Mouse (Mus musculus) heart, adult 11 months (tissue): Measurements from ENCODE around the gene Zfp444.

ENCODE experiments used
- DNase-seq: peaks from one replicate; pipeline ENCODE4 v3.0.0; 2022

The Zfp444 gene

DNA sequence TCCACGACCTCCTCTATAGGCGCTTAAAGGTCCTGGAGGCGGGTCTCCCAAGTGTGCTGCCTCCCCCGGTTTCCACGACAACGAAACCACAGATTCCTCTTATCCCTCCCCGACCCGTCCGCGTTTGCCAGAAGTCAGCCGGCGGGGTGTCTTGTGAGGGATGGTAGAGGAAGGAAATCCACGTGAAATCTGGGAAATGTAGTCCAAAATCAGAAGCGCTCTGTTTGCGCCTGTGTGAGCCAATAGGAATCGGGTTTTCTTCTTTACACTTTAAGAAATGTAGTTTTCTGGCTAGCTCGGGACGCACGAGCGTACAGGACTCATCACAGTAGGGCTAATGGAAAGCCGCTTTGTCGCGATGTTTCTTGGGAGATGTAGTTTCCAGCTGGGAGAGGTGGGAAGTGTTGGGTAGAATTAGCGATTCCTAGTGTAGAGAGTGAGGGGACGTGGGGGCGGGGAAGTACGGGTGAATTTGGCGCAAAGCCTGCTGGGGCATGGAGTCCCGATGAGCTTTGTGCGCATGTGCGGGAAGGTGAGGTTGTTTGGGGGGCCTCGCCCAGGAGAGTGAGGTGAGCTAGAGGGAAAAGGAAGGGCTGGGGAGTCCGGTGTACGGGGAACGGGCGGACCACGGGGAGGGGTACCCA is at the start of gene Zfp444:
TSS of gene Zfp444 (plus strand) at position 221 of the 644 bp plus-strand sequence.
- DNase-seq, result peak; percentile 100

GRCm38 (mm10) chr7:6126690-6127448 is 45.2 kb upstream of the Zfp444 start:
- peak; percentile 94 for DNase-seq

DNA sequence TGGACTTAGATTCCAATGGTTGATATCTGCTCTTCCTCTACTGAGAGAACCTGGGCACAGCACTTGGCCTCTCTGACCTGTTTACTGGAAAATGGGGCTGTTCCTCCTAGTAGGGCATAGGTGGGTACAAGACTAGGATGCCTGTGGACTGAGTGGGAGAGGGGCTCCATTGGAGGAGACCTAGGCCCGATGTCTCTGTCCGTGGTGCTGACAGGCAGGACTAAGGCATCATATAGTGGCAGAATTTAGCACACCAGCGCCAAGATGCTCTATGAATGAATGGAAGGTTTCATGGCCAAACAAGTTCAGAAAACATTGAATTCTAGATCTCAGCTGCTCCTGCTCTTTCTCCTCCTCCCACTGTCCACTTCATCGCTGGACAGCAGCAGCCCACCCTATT is 41.7 kb upstream of the Zfp444 start:
- DNase-seq, result no peak

- DNase-seq, result no peak
Observed at GRCm38 (mm10) chr7:6132646-6133045, 39.4 kb upstream of the Zfp444 start.

GRCm38 (mm10) chr7:6136497-6136896 is 35.5 kb upstream of the Zfp444 start:
- no peak for DNase-seq

DNA sequence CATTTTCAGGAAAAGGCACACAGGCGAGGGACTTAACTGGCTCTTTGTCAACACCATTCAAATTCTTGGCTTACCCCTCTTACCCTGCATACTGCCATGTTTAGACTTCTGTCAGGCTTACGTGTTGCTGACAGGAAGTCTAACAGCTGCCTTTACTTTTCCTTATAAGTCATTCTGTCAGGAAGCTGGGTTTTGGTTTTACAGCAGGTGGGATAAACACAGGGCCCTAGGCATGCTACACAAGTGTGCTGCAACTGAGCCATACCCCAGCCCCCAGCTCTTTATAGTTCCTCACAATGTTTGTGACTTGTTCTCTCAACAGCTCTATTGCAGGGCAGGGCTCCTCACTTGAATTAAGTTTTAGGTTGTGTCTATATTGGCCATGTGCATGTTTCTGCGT is 32.7 kb upstream of the Zfp444 start:
- no peak for DNase-seq

- no peak for DNase-seq
Observed at GRCm38 (mm10) chr7:6143991-6144531, 28.0 kb upstream of the Zfp444 start.

DNA sequence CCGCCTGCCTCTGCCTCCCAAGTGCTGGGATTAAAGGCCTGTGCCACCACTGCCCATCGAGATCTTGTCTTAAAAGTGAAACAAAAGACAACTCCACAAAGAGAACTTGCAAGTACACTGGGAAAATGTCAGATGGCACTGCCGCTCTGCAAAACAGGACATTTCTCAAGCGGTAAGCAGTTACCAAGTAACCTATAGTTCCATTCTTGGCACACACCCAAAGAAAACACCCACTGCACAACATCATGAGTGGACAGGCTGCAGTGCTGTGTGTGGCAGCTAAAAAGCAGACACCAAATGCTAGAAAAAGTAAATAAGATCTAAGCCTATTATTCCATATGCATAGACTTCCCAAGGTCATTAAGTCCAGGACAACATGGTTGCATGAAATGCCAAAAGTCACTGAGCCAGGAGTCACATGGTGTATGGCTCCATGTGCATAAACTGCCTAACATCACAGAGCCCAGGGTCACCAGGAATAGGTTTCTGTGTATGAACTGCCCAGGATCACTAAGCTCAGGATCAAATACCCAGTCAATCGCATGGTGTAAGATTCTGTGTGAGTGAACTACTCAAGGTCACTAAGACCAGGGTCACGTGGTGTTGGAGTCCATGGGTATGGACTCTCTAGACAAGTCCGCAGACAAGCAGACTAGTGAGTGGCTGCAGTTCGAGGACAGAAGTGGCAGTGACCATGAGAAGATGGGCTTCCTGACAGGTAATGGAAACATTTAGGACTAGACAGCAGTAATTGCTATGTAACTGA is 26.4 kb upstream of the Zfp444 start:
- no peak for DNase-seq

- DNase-seq, result peak; percentile 91
Observed at GRCm38 (mm10) chr7:6146194-6146981, 25.6 kb upstream of the Zfp444 start.

GRCm38 (mm10) chr7:6146982-6147325 is 25.1 kb upstream of the Zfp444 start:
- peak; percentile 92 for DNase-seq

GRCm38 (mm10) chr7:6147688-6148087 is 24.3 kb upstream of the Zfp444 start:
- DNase-seq, result no peak

- DNase-seq, result no peak
Observed at GRCm38 (mm10) chr7:6151266-6151665, 20.8 kb upstream of the Zfp444 start.

- peak; percentile 93 for DNase-seq
Observed at GRCm38 (mm10) chr7:6152036-6152435, 20.0 kb upstream of the Zfp444 start.

GRCm38 (mm10) chr7:6153131-6153530 is 18.9 kb upstream of the Zfp444 start:
- DNase-seq, result no peak

DNA sequence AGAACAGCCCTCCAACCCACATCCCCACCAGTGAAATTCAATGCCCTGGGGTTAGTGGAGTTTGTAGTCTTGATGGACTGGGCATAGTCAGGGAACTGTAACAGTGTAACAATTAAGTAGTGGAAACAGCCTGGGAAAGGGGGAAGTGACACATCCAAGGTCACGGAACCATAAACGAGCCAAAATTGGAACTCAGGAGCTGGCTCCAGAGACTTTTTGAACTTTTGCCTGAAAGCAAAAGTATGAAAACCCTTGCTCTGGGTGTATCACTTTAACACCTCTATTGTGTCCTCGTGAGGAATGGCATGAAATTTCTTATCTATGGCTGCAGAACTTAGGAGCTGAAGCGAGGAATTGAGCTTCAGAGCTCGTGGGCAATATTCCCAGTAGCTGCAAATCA is 17.9 kb upstream of the Zfp444 start:
- no peak for DNase-seq

DNA sequence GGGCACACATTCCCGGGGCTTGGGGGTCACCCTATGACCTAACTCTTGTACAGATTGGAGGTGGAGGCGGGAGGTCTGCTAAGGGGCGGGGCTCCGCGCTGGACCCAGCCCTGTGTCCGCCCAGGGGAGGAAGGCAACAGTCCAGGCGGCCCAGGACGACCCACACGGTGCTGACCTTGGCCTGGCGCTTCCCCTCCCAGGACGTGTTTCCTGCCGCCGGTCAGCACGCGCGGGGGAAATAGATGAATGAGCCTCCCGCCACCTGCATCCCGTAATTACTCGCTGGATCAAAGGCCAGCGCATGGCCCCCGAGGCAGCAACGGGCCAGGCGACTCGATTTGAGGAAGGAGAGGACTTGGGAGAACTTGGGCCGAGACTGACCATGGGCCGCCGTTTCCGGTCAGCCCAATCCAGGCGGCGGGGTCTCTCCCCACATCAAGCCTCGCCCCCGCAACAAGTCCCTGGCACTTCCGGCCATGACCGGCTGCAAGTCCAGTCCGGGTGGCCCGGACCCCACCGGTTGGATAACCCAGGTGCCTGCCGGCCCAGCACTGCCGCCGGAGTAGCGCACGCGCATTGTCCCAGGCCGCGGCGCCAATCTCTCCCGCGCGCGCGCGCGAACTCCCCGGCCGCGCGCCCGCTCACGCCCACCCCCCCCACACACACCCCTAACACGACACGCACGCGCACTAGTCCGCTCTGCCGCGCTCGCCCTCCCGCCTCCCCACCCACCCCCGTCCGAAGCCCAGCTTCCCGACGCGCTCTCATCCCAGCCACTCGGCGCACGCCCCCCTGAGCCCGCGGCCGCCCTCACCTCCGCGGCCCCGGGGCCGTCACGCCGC is 16.8 kb upstream of the Zfp444 start:
- DNase-seq, result peak; percentile 99

DNA sequence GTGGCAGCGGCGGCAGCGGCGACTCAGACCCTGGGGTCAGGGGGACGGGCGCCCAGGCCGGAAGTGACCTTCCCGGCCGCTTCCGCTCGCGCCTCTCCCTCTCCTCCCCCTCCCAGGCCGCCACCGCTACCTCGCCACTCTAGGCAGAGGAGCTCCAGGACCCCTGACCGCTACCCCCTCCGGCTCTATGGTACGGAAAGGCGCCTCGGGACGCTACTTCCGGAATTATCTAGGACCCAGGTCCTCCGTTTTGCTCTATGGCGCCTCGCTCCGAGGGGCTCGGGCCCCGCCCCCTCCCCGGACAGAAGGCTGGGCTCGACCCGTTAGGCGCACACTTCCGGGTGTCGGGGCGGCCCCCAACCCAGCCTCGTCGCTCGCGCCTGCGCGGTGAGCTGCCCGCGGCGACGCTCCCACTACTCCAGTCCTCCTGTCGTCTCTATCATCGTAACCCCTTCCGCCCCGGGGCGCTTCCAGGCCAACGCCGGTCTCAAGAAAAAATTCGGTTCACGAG is 16.1 kb upstream of the Zfp444 start, which contains the start of gene Zfp787:
TSS of gene Zfp787 (minus strand) at position 97 of the 511 bp plus-strand sequence.
- peak; percentile 100 for DNase-seq

GRCm38 (mm10) chr7:6156901-6157472 is 15.0 kb upstream of the Zfp444 start:
- no peak for DNase-seq

DNA sequence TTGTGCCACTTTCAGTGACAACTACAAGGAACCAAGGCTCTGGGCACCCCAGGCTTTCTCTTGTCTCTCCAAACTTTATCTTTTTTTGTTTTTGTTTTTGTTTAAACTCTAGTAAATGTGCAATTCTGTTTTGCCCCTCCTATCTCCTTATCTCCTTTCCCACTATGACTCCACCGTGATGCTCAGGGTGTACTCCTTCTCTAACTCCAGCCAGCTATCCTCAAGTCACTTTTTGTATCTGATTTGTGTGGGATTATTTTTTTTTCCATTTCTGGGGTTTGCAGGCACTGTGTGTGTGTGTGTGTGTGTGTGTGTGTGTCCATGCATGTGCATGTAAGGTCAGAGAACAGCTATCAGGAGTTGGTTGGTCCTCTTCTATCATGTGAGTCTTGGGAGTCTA is 14.5 kb upstream of the Zfp444 start:
- no peak for DNase-seq

DNA sequence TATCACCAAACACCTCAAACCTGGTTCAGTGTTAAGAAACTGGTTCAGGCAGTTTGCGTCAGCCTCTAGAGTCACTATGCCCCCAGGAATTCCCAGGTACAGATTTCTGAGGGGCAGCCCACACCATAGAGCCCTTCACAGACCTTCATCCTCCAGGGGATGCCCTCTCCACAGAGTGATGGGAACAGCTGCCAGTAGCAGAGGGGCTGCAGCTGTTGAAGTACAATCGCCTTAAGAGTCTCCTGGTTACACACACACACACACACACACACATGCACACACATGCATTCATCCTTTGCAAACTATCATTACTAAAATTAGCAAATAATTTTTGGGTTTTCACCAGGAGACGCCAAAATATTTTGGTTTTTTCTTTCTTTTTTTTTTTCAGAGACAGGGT is 12.4 kb upstream of the Zfp444 start:
- DNase-seq, result peak; percentile 57

DNA sequence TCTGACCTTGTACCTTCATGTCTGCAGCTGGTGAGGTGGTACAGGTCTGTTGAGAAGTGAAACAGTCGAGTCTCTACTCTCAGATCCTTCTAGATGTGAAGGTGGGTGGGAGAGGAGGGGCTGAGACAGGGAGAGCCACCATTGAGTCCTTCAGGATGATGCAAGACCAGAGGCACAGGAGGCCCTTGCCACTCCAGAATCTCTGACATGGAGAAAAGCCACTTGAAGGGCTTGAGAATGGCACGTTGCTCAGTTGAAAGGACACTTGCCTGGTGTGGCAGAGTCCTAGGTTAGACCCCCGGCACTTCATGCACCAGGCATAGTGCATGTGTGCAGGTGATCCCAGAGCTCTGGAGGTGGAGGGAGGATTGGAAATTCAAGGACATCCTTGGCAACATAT is 10.5 kb upstream of the Zfp444 start:
- DNase-seq, result no peak
